Comparison of ENCODE assay signal across 8 mouse cellular contexts in the genomic region with DNA sequence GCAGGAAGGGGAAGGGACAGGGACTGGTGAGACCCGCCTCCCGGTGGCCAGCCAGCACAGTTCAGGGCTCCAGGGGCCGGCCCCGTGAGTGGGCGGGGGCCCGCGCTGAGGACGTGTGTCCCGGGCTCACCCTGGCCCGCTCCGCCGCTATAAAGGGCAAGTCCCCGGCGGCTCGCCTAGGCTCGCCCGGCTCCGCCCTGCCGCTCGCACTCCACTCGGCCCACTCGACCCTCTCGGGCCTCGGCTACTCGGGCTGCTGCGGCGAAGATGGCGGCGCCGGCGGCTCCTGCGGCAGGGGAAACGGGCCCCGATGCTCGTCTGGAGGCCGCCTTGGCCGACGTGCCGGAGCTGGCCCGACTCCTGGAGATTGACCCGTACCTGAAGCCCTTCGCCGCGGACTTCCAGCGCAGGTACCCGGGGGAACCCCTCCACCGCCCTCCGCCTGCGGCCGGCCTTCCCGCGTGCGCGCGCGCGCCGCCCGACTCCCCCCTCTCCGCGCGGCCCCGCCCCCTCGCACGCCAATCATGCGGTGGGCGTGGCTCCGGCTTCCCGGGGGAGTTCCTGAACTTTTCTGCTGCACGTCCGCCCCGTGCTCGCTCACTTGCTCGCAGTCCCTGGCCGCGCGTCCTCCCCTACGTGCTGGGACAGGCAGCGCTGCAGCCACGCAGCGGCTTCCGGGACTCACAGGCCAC. TPM values are rescaled to one million over a fixed set of nuclear protein-coding genes. Genes with fewer than 3 reads are reported as not detected.
DNase-seq lines count a peak whose midpoint lies in the region; ATAC-seq and TF ChIP-seq lines count a peak whose summit lies in the region.

A gene (plus strand): TSS at position 64 of the 692 bp plus-strand sequence.

- peak within 1 kb of the TSS; percentile 92 for H3K4me3 ChIP-seq in brown adipose tissue, adult 24 weeks (ENCODE audit: insufficient read depth, low read depth, low read length)
- peak within 1 kb of the TSS; percentile 79 for H3K4me3 ChIP-seq in heart, embryonic 12.5 days
- peak within 1 kb of the TSS; percentile 53 for H3K4me3 ChIP-seq in kidney, postnatal 0 days (replicated peaks; ENCODE audit: low read depth, low read length)
- H3K4me3 ChIP-seq in liver, adult 2 months (ENCODE audit: insufficient read depth, low read depth, low read length) = peak within 1 kb of the TSS; percentile 93

- no peaks in the 10 kb centered on the region for H3K36me3 ChIP-seq in heart, embryonic 12.5 days
- no peaks in the 10 kb centered on the region for H3K36me3 ChIP-seq in kidney, postnatal 0 days (ENCODE audit: insufficient read depth, low read length)
- no peaks in the 10 kb centered on the region for H3K36me3 ChIP-seq in liver, adult 2 months (ENCODE audit: control insufficient read depth, insufficient read depth, low read length)

- peak within 1 kb of the TSS; percentile 86 for H3K9ac ChIP-seq in heart, embryonic 12.5 days
- peak within 1 kb of the TSS; percentile 76 for H3K9ac ChIP-seq in kidney, postnatal 0 days (ENCODE audit: low read depth, low read length)
- H3K9ac ChIP-seq in liver, adult 2 months (ENCODE audit: low read depth, low read length) = peak within 1 kb of the TSS; percentile 99

- H3K4me2 ChIP-seq in heart, embryonic 12.5 days = peak within 1 kb of the TSS; percentile 70
- H3K4me2 ChIP-seq in kidney, postnatal 0 days (ENCODE audit: low read length) = peak within 1 kb of the TSS; percentile 60

- 0 out of 2 replicates have a peak, but pooled peaks cover 2% of the 10 kb centered on the region for H3K4me1 ChIP-seq in brown adipose tissue, adult 24 weeks (ENCODE audit: control insufficient read depth, insufficient read depth, insufficient read length, low read length)
- H3K4me1 ChIP-seq in heart, embryonic 12.5 days (replicated peaks) = no peaks in the 10 kb centered on the region
- H3K4me1 ChIP-seq in kidney, postnatal 0 days (replicated peaks; ENCODE audit: insufficient read depth, low read length) = no peaks in the 10 kb centered on the region
- peaks cover 10% of the 10 kb centered on the region for H3K4me1 ChIP-seq in liver, adult 2 months (ENCODE audit: control insufficient read depth, insufficient read depth, low read length)

- H3K79me2 ChIP-seq in liver, adult 2 months (ENCODE audit: control insufficient read depth, insufficient read depth, low read length) = peaks cover 14% of the 10 kb centered on the region; the same call in 1 of the 2 replicates

- TF ChIP-seq POLR2A in liver, adult 2 months (IDR thresholded peaks at IDR 0.05; ENCODE audit: extremely low read depth, insufficient read depth, low read length) = peak; percentile 96

- ATAC-seq in erythroid progenitor cell, adult 5-6 weeks (replicated peaks; ENCODE audit: low FRiP score, poor library complexity, severe bottlenecking) = peak; percentile 76
- ATAC-seq in heart, embryonic 12.5 days (ENCODE audit: insufficient number of reproducible peaks, low FRiP score) = peak; percentile 98
- peak; percentile 100 for ATAC-seq in kidney, postnatal 0 days (replicated peaks; ENCODE audit: low FRiP score, low read depth)
- peak; percentile 88 for ATAC-seq in monocyte, adult 5-6 weeks (replicated peaks; ENCODE audit: insufficient number of reproducible peaks, low FRiP score, low TSS enrichment, poor library complexity, severe bottlenecking)

- no peaks in the 10 kb centered on the region for H3K9me3 ChIP-seq in heart, embryonic 12.5 days (replicated peaks)
- no peaks in the 10 kb centered on the region for H3K9me3 ChIP-seq in kidney, postnatal 0 days (replicated peaks; ENCODE audit: low read length)

- under 1% methylated on average over 73 of the region's 82 CpGs for WGBS in heart, embryonic 12.5 days
- WGBS in kidney, postnatal 0 days = under 1% methylated on average over 82 of the region's 82 CpGs
- under 1% methylated on average over 80 of the region's 82 CpGs for WGBS in liver, adult 2 months

- no peaks in the 10 kb centered on the region for H3K27me3 ChIP-seq in heart, embryonic 12.5 days (replicated peaks)
- H3K27me3 ChIP-seq in kidney, postnatal 0 days (ENCODE audit: insufficient read depth, low read length) = no peaks in the 10 kb centered on the region
- H3K27me3 ChIP-seq in liver, adult 2 months (ENCODE audit: control insufficient read depth, insufficient read depth, low read length) = no peaks in the 10 kb centered on the region

- peak; percentile 95 for DNase-seq in CD4-positive, CD25-positive, alpha-beta regulatory T cell, adult 2 months (ENCODE audit: low read depth, low spot score)
- DNase-seq in kidney, postnatal 0 days (ENCODE audit: low spot score) = peak; percentile 97
- DNase-seq in liver, adult 2 months (ENCODE audit: extremely low read depth, low read depth, low spot score) = peak; percentile 81
- DNase-seq in spleen, postnatal 36 days (ENCODE audit: low spot score in 2 of 2) = peak; percentile 89

- peak; percentile 47 for TF ChIP-seq CTCF in kidney, postnatal 0 days (IDR thresholded peaks at IDR 0.05; ENCODE audit: low read depth)
- TF ChIP-seq CTCF in liver, adult 2 months (IDR thresholded peaks at IDR 0.05; ENCODE audit: low read depth, low read length) = peak; percentile 46

- peak within 1 kb of the TSS; percentile 90 for H3K27ac ChIP-seq in brown adipose tissue, adult 24 weeks (replicated peaks; ENCODE audit: low read depth, low read length)
- H3K27ac ChIP-seq in heart, embryonic 12.5 days (ENCODE audit: poor library complexity, severe bottlenecking) = peak within 1 kb of the TSS; percentile 96
- peak within 1 kb of the TSS; percentile 94 for H3K27ac ChIP-seq in kidney, postnatal 0 days
- peak within 1 kb of the TSS; percentile 89 for H3K27ac ChIP-seq in liver, adult 2 months (replicated peaks; ENCODE audit: insufficient read depth, low read depth, low read length)

RNA-seq across cellular contexts. Expression of the gene that starts here (rescaled TPM):
- 333 and 361 TPM in 2 replicates for polyA plus RNA-seq in brown adipose tissue, adult 24 weeks (2012; ENCODE audit: insufficient read depth, insufficient read length, missing spikeins)
- 12.2 and 21.3 TPM in 2 replicates for total RNA-seq in erythroid progenitor cell, adult 5-6 weeks (2015; ENCODE audit: low replicate concordance)
- total RNA-seq in erythroid progenitor cell, adult 5-6 weeks (2017; ENCODE audit: low replicate concordance) = 3.0 and 3.1 TPM in 2 replicates
- polyA plus RNA-seq in heart, embryonic 12.5 days (2016; fragmentation: Nextera tagmentation; extraction: Ambion mirVana) = 56.3 and 56.5 TPM in 2 replicates
- polyA plus RNA-seq in kidney, postnatal 0 days (2015; fragmentation: Nextera tagmentation; extraction: Ambion mirVana) = 33.0 and 35.8 TPM in 2 replicates
- 98.9 and 174 TPM in 2 replicates for total RNA-seq in liver, adult 2 months (2014; rRNA removed)
- polyA plus RNA-seq in liver, adult 2 months (2012; rRNA removed) = 66.2 and 68.9 TPM in 2 replicates
- 17.2 to 25.0 TPM (median 23.6 TPM) in 3 replicates for total RNA-seq in monocyte, adult 5-6 weeks (2017)

Comparison
In these comparisons a context has a peak if more than half of its experiments do, and no peak if none do; other contexts are left out.
1. Peak in every context shown above with its lines: DNase-seq, ATAC-seq, H3K4me3 ChIP-seq and H3K27ac ChIP-seq.